Mouse (Mus musculus) kidney, embryonic 15.5 days (tissue): ENCODE data around the gene Rpl36. TPM values are rescaled to one million over a fixed set of nuclear protein-coding genes. Genes with fewer than 3 reads are reported as not detected.

Experiments used
- ATAC-seq: fragments of 200-750 bp; cut with Nextera tagmentation; replicated peaks from 2 replicates; pipeline ENCODE4 v1.8.0; 2017; ENCODE audit warnings: moderate TSS enrichment; ENCODE audit not compliant: low FRiP score
- H3K27ac ChIP-seq: fragments of 300-500 bp; sonication (generic); 2 replicates; pipeline ENCODE4 v1.5.1; 2015; ENCODE audit warnings: mild to moderate bottlenecking, inconsistent platforms
- H3K27me3 ChIP-seq: fragments of 300-500 bp; sonication (generic); 2 replicates; pipeline ENCODE4 v1.6.1; 2015; ENCODE audit warnings: inconsistent platforms
- H3K36me3 ChIP-seq: fragments of 300-500 bp; sonication (generic); 2 replicates; pipeline ENCODE4 v1.6.1; 2015; ENCODE audit warnings: inconsistent platforms
- H3K4me1 ChIP-seq: fragments of 300-500 bp; sonication (generic); 2 replicates; pipeline ENCODE4 v1.6.1; 2015; ENCODE audit warnings: inconsistent platforms
- H3K4me2 ChIP-seq: fragments of 300-500 bp; sonication (generic); 2 replicates; pipeline ENCODE4 v1.6.1; 2015; ENCODE audit warnings: moderate library complexity, mild to moderate bottlenecking, inconsistent platforms
- H3K4me3 ChIP-seq: fragments of 300-500 bp; sonication (generic); replicated peaks from 2 replicates; pipeline ENCODE4 v1.5.1; 2015; ENCODE audit warnings: mild to moderate bottlenecking, inconsistent platforms
- H3K9ac ChIP-seq: fragments of 300-500 bp; sonication (generic); 2 replicates; pipeline ENCODE4 v1.6.1; 2015; ENCODE audit warnings: mild to moderate bottlenecking, inconsistent platforms
- H3K9me3 ChIP-seq: fragments of 300-500 bp; sonication (generic); replicated peaks from 2 replicates; pipeline ENCODE4 v1.6.1; 2016; ENCODE audit warnings: inconsistent platforms
- WGBS: fragments of 180-500 bp; shearing (Covaris S2); methylation state at CpG from one replicate; pipeline ENCODE4 v1.1.7; 2015; ENCODE audit warnings: mixed read lengths; 5-methylcytosine and 5-hydroxymethylcytosine counted together
- polyA plus RNA-seq: library from polyadenylated mRNA; unstranded; fragments of >200 nt; fragmentation: Nextera tagmentation; extraction: Ambion mirVana; gene quantifications from 2 replicates; pipeline ENCODE4 v1.2.1, GENCODE M21; 2015

The Rpl36 gene
- polyA plus RNA-seq = 1,888 and 2,013 TPM in 2 replicates

DNA sequence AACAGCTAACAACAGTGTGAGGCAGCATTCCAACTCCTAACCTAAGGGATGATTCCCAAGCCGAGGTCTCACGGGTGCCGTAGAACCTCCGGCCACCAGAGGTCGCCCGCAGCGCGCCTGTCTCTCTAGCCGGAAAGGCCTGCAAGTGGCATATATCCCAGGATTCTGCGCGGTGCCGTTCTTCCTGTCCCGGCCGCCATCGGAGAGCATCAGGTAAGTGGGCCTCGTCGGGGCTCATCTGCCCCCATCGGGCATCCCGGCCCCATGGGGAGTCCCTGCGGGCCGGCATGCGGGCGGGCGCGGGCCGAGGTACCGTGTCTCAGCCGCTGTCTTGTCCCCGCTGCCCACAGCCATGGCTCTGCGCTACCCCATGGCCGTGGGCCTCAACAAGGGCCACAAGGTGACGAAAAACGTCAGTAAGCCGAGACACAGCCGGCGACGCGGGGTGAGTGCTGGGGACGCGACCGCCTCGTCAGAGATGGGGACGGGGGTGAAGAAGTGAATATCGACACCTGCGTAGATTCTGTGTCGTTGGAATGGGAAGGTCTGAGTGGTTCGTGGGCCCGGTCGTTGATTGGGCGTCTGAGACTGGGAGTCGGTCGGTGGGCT, at the start of gene Rpl36:
Gene Rpl36, plus strand, starts transcription at position 181 of the 609 bp plus-strand sequence.
- peak within 1 kb of the TSS; percentile 92 for H3K27ac ChIP-seq
- H3K9me3 ChIP-seq = no peaks in the 10 kb centered on the region
- peak; percentile 43 for ATAC-seq
- under 1% methylated on average over 52 of the region's 52 CpGs for WGBS
- H3K4me2 ChIP-seq = peak within 1 kb of the TSS; percentile 91
- H3K27me3 ChIP-seq = no peaks in the 10 kb centered on the region
- H3K4me1 ChIP-seq = peaks cover 55% of the 10 kb centered on the region
- peak within 1 kb of the TSS; percentile 56 for H3K9ac ChIP-seq
- H3K4me3 ChIP-seq = peak within 1 kb of the TSS; percentile 70
- peaks cover 43% of the 10 kb centered on the region for H3K36me3 ChIP-seq

DNA sequence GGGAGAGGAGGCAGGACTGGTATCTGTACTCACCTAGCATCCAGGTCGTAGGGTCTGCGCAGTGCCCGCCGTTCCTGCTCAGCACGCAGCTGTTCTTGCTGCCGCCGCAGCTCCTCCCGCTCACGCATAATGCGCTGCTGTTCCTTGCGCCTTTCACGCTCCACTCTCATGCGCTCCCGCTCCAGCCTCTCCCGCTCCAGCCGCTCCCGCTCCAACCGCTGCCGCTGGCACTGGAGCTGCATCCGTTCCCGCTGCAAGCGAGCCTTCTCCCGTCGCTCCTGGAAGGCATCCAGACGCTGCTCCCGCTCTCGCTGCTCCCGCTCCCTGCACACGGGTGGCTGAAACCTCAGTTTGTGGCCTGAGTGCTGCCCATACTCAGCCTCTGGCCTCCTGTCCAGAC, 46.9 kb upstream of the Rpl36 start:
- H3K9ac ChIP-seq = no peak overlapping the region
- H3K4me3 ChIP-seq = no peak overlapping the region
- H3K27me3 ChIP-seq = no peaks in the 10 kb centered on the region
- H3K9me3 ChIP-seq = no peaks in the 10 kb centered on the region
- no peak overlapping the region for H3K27ac ChIP-seq
- no peak for ATAC-seq
- H3K36me3 ChIP-seq = peaks cover 100% of the 10 kb centered on the region
- H3K4me2 ChIP-seq = no peak overlapping the region
- 95% methylated on average over 29 of the region's 29 CpGs for WGBS
- no peaks in the 10 kb centered on the region for H3K4me1 ChIP-seq

DNA sequence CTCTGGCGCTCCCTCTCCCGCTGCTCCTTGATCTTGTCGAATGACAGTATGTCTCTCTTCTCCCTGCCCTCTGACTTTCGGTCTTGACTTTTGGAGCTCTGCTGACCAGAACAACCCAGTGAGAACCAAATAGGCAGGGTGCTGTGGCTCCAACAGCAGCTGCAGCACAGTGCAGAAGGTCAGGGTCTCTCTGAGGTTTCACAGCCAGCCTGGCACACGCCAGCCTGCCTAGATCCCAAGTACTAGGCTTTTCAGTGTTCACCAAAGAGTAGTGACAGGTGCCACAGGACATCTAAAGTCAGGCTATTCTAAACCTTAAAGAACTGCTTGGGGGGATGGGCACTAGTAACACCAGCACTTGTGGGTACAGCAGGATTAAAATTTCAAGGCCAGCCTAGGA, 46.3 kb upstream of the Rpl36 start:
- Histone ChIP-seq H3K4me1 (no peaks in the 10 kb centered on the region), H3K27ac (no peak overlapping the region), H3K4me3 (no peak overlapping the region), H3K27me3 (no peaks in the 10 kb centered on the region), H3K9ac (no peak overlapping the region), H3K4me2 (no peak overlapping the region), H3K9me3 (no peaks in the 10 kb centered on the region), H3K36me3 (peaks cover 100% of the 10 kb centered on the region)
- WGBS = 91% methylated on average over 5 of the region's 5 CpGs
- ATAC-seq = no peak

DNA sequence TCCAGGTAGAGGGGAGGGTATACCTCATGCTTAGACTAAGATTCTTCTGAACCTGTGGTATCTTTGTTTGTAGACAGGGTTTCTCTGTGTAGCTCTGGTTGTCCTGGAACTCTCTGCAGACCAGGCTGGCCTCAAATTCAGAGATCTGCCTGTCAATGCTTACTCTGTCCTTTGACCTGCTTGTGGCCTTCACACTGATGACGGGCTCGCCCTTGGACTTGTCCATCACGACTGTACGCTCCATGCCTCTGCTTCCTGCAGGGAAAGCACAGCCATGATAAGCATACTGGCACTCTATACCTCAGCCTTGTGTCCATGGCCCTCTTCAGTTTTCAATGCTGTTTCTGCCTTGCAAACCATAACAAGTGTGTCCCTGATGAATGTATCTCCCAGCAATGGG, 45.8 kb upstream of the Rpl36 start:
- Histone ChIP-seq H3K27ac (no peak overlapping the region), H3K27me3 (no peaks in the 10 kb centered on the region), H3K4me1 (no peaks in the 10 kb centered on the region), H3K9ac (no peak overlapping the region), H3K9me3 (no peaks in the 10 kb centered on the region), H3K4me3 (no peak overlapping the region), H3K4me2 (no peak overlapping the region), H3K36me3 (peaks cover 100% of the 10 kb centered on the region)
- 96% methylated on average over 4 of the region's 4 CpGs for WGBS
- no peak for ATAC-seq

DNA sequence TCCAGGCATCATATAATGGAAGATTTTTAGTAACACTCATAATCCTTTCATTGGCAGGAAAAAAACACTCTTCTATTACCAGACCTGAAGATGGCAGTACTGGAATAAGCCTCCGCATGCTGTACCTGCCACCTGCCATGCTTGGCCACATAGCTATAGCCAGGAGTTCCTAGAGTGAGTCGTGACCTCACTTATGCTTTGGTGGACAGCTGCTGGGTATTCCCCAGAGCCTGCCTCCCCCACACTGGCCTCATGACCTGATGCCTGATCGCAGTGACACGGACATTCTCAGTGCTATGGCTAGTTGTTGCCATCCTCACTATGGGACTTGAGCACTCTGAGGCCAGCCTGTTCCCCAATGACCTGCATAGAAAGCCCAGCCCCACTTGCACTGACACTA, 42.9 kb upstream of the Rpl36 start:
- 84% methylated on average over 4 of the region's 4 CpGs for WGBS
- H3K9me3 ChIP-seq = no peaks in the 10 kb centered on the region
- H3K9ac ChIP-seq = no peak overlapping the region
- no peak overlapping the region for H3K4me3 ChIP-seq
- no peak overlapping the region for H3K4me2 ChIP-seq
- ATAC-seq = no peak
- no peaks in the 10 kb centered on the region for H3K4me1 ChIP-seq
- H3K36me3 ChIP-seq = peaks cover 98% of the 10 kb centered on the region
- no peak overlapping the region for H3K27ac ChIP-seq
- H3K27me3 ChIP-seq = no peaks in the 10 kb centered on the region

DNA sequence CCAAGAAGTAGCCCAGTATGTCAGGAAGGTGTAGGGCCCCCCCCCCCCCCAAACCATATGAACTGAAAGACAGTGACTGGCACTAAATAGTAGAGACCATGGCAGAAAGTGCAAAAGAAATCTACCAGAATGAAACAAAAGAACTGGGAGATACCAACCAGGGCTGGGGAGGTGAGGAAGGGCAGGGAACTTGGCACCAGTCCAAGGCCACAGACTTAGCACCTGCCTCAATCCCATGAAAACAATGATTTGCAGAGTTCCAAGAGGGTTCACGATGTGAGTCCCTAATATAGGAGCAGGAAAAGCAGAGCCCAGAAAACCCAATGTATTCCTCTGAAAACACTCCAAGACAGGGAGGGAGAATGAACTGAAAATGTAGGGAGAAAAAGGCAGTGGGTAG, 41.1 kb upstream of the Rpl36 start:
- Histone ChIP-seq H3K36me3 (peaks cover 95% of the 10 kb centered on the region), H3K4me3 (no peak overlapping the region), H3K27ac (no peak overlapping the region), H3K27me3 (no peaks in the 10 kb centered on the region), H3K4me1 (no peaks in the 10 kb centered on the region), H3K9ac (no peak overlapping the region), H3K4me2 (no peak overlapping the region), H3K9me3 (no peaks in the 10 kb centered on the region)
- no peak for ATAC-seq
- WGBS = 50% methylated on average over 1 of the region's 1 CpGs

DNA sequence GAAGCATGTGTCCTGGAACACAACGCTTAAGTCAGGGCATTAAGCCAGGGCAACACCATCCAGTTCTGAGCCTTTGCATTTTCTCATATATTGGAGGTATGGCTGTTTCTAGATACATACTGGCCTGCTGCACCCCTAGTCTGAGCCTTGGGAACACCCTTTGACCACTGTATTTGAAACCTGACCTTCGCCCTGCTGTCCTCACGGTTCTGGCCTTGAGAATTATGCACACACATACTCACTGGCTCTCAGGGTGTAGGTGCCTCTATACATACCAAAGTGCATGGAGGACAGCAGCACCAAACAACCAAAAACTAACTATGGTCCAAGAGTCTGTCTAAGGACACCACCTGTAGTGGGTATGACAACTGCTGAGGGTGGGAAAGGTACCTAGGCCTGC, 40.3 kb upstream of the Rpl36 start:
- Histone ChIP-seq H3K4me1 (no peaks in the 10 kb centered on the region), H3K9me3 (no peaks in the 10 kb centered on the region), H3K4me3 (no peak overlapping the region), H3K27me3 (no peaks in the 10 kb centered on the region), H3K27ac (no peak overlapping the region), H3K36me3 (peaks cover 95% of the 10 kb centered on the region), H3K4me2 (no peak overlapping the region), H3K9ac (no peak overlapping the region)
- 91% methylated on average over 3 of the region's 3 CpGs for WGBS
- no peak for ATAC-seq

DNA sequence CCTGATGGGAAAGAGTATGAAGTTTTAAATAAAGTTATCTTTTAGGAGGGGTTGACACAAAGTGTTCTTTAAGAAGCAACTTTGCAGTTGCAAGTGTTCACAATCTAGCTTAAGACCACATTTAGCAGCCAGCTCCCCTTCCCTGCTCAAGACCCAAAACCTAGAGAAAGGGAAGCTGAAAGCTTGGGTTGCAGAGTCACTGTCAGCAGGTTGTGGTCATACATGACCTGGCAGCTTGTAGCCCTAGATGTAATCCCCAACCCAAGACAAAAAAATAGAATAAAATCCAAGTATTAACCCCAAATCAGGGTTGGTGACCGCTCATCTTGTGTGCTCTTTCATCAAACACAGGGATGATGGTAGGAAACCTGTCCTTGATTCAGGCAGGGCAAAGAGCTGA, 30.1 kb upstream of the Rpl36 start:
- peaks cover 68% of the 10 kb centered on the region for H3K36me3 ChIP-seq

DNA sequence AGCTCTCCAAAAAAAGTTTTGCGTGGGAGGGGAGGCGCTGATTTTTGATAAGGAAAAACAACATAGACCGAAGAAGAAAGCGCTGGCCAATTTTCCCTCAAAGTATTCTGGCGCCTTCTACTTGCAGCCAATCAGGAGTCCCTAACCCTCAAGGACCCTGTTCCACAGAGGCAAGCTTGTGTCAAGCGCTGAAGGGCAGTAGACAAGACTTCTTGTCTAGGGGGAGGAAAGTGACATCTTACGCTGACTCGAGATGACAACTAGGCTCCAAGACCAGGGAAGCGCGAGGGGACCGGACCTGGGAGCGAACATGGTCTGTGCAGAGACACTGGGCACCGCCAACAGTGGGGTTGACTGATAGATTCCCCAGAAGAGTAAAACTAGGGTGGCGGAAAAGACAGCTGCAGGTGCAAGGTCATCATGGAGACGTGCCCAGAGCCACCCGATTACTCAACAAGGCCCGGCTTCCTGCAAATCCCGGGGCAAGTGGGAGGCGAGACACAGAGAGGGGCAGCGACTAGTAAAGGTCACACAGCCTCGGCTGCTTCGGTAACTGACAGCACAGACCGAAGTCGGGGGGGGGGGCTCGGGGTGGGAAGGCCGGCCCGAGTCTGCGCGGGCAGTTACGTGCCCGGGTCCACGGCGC, 29.5 kb upstream of the Rpl36 start:
- under 1% methylated on average over 33 of the region's 33 CpGs for WGBS
- no peaks in the 10 kb centered on the region for H3K27me3 ChIP-seq
- H3K4me1 ChIP-seq = peaks cover 47% of the 10 kb centered on the region
- peaks cover 68% of the 10 kb centered on the region for H3K36me3 ChIP-seq
- ATAC-seq = no peak
- H3K27ac ChIP-seq = peak overlapping the region; percentile 97
- peak overlapping the region; percentile 93 for H3K9ac ChIP-seq
- H3K9me3 ChIP-seq = no peaks in the 10 kb centered on the region
- peak overlapping the region; percentile 82 for H3K4me3 ChIP-seq
- H3K4me2 ChIP-seq = peak overlapping the region; percentile 80

More for the DNA sequence above, 30.1 kb upstream of the Rpl36 start:
- no peaks in the 10 kb centered on the region for H3K9me3 ChIP-seq
- H3K9ac ChIP-seq = peak overlapping the region; percentile 93
- H3K27ac ChIP-seq = peak overlapping the region; percentile 97; the same call in 1 of the 2 replicates
- peak overlapping the region; percentile 80 for H3K4me2 ChIP-seq
- H3K27me3 ChIP-seq = no peaks in the 10 kb centered on the region
- peak overlapping the region; percentile 82 for H3K4me3 ChIP-seq
- peaks cover 45% of the 10 kb centered on the region for H3K4me1 ChIP-seq
- no peak for ATAC-seq
- WGBS = 68% methylated on average over 1 of the region's 1 CpGs

DNA sequence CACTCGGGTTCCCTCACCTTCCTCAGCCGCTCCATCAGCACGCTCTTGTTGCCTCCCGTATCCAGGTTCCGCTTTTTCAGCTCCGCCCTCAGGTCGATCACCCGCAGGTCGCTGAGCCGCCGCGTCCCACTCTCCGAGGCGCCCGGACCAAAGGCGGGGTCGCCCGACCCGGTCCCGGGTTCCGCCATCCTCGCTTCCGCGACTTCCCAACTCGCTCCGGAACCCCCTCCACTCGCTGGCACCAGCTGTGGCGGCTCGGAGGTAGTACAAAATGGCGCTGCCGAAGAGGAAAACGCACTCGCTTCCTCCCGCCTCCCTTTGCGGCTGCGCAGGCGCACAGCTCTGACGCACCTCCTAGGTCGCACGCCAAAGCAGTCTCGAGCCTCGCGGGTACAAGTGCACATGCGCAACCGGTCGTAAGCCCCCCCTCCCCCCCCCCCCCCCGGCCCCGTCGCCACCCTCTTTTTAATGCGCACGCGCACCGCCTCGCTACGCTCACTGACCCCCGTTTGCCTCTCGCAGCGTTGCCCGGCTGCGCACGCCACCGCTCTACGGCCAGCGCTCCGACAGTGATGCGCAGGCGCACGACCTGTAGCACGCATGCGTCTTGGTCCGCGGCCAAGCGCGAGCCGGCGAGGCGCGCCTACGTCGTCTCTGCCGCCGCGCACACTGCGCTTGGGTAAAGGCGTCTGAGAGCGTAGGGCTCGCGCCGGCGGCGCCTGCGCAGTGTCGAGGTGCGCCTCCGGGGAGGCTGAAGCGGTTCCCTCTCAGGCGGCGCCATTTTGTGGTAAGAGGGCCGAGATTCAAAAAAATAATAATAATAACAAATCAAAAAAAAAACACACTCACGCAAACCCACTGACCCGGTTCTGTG, 28.7 kb upstream of the Rpl36 start, which contains the start of the genes Safb2 and Safb:
Gene Safb2, minus strand, starts transcription at position 329 of the 874 bp plus-strand sequence.
Gene Safb, plus strand, starts transcription at position 569 of the 874 bp plus-strand sequence.
- peak within 1 kb of the TSS; percentile 93 for H3K9ac ChIP-seq
- WGBS = under 1% methylated on average over 94 of the region's 101 CpGs
- H3K27me3 ChIP-seq = no peaks in the 10 kb centered on the region
- ATAC-seq = peak; percentile 97
- H3K9me3 ChIP-seq = no peaks in the 10 kb centered on the region
- peaks cover 68% of the 10 kb centered on the region for H3K36me3 ChIP-seq
- H3K4me3 ChIP-seq = peak within 1 kb of the TSS; percentile 82
- peaks cover 50% of the 10 kb centered on the region for H3K4me1 ChIP-seq
- peak within 1 kb of the TSS; percentile 80 for H3K4me2 ChIP-seq
- peak within 1 kb of the TSS; percentile 97 for H3K27ac ChIP-seq

DNA sequence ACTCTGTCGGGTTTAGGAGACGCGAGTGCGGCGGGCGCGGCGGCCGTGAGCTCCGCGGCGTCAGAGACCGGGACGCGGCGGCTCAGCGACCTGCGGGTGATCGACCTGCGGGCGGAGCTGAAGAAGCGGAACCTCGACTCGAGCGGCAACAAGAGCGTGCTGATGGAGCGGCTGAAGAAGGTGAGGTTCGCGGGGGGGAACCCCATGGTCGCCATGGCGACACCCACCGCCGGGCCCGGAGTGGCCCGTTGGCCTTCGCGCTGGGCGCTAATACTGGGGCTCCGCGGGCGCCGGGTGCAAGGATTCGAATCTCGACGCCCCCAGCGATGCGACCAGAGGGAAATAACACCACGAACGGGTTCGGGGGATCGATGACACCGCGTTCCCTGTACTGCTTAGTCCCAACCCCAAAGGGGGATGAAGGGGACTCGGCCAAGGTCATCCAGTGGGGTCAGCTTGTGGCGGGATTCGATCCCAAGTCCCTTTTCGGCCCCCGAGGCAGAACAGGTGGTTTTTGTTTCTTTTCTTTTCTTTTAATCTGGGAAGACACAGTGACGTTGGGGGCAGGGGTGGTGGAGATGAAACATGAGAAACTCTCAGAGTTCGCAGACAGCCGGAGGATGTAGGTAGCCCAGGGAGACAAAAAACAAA, 27.9 kb upstream of the Rpl36 start:
- Histone ChIP-seq H3K27ac (peak overlapping the region; percentile 95), H3K4me1 (peaks cover 50% of the 10 kb centered on the region), H3K27me3 (no peaks in the 10 kb centered on the region), H3K4me2 (peak overlapping the region; percentile 76), H3K4me3 (peak overlapping the region; percentile 82), H3K36me3 (peaks cover 68% of the 10 kb centered on the region), H3K9me3 (no peaks in the 10 kb centered on the region), H3K9ac (peak overlapping the region; percentile 91)
- WGBS = under 1% methylated on average over 61 of the region's 61 CpGs
- ATAC-seq = peak; percentile 12
